Mouse (Mus musculus): Measurements from ENCODE around the gene Mthfr. TPM values are rescaled to one million over a fixed set of nuclear protein-coding genes. Genes with fewer than 3 reads are reported as not detected.

The Mthfr gene
- polyA plus RNA-seq, 1 experiment from 2014 or later: 14.6 TPM

- ATAC-seq (replicated peaks; ENCODE audit: low FRiP score, low read depth) (no peak), DNase-seq (ENCODE audit: low spot score) (no peak)
- no peak for TF ChIP-seq CTCF (IDR thresholded peaks at IDR 0.05; ENCODE audit: low read depth)
- Histone ChIP-seq H3K27ac (0 out of 2 replicates have a peak overlapping the region, but pooled peaks have one; percentile 13), H3K4me2 (ENCODE audit: low read length) (no peak overlapping the region), H3K9ac (ENCODE audit: low read depth, low read length) (no peak overlapping the region), H3K36me3 (ENCODE audit: insufficient read depth, low read length) (peaks cover 11% of the 10 kb centered on the region; the same call in 1 of the 2 replicates), H3K4me3 (replicated peaks; ENCODE audit: low read depth, low read length) (no peak overlapping the region), H3K27me3 (ENCODE audit: insufficient read depth, low read length) (no peaks in the 10 kb centered on the region), H3K9me3 (replicated peaks; ENCODE audit: low read length) (no peaks in the 10 kb centered on the region), H3K4me1 (replicated peaks; ENCODE audit: insufficient read depth, low read length) (peaks cover 25% of the 10 kb centered on the region)
- 48% methylated on average over 10 of the region's 10 CpGs for WGBS
Observed at GRCm38 (mm10) chr4:148085131-148085906, 46.4 kb downstream of the Mthfr start.

GRCm38 (mm10) chr4:148085907-148086305 lies 47.0 kb downstream of the Mthfr start:
- ATAC-seq (replicated peaks; ENCODE audit: low FRiP score, low read depth): no peak
- H3K4me2 ChIP-seq (ENCODE audit: low read length): no peak overlapping the region

GRCm38 (mm10) chr4:148087091-148087906 lies 48.4 kb downstream of the Mthfr start:
- Histone ChIP-seq H3K9me3 (replicated peaks; ENCODE audit: low read length) (no peaks in the 10 kb centered on the region), H3K27ac (peak overlapping the region; percentile 80), H3K4me2 (ENCODE audit: low read length) (peak overlapping the region; percentile 77), H3K4me1 (replicated peaks; ENCODE audit: insufficient read depth, low read length) (peaks cover 25% of the 10 kb centered on the region), H3K36me3 (ENCODE audit: insufficient read depth, low read length) (no peaks in the 10 kb centered on the region), H3K9ac (ENCODE audit: low read depth, low read length) (peak overlapping the region; percentile 85), H3K27me3 (ENCODE audit: insufficient read depth, low read length) (no peaks in the 10 kb centered on the region), H3K4me3 (replicated peaks; ENCODE audit: low read depth, low read length) (peak overlapping the region; percentile 80)
- ATAC-seq (replicated peaks; ENCODE audit: low FRiP score, low read depth): peak; percentile 55
- 3% methylated on average over 30 of the region's 30 CpGs for WGBS
- DNase-seq (ENCODE audit: low spot score): peak; percentile 68
- TF ChIP-seq CTCF (IDR thresholded peaks at IDR 0.05; ENCODE audit: low read depth): no peak

More at GRCm38 (mm10) chr4:148085907-148086305, 47.0 kb downstream of the Mthfr start:
- H3K4me1 ChIP-seq (replicated peaks; ENCODE audit: insufficient read depth, low read length): peaks cover 25% of the 10 kb centered on the region
- H3K27ac ChIP-seq: no peak overlapping the region
- WGBS: 74% methylated on average over 3 of the region's 3 CpGs
- DNase-seq (ENCODE audit: low spot score): no peak
- 0 out of 2 replicates have a peak, but pooled peaks cover 6% of the 10 kb centered on the region for H3K36me3 ChIP-seq (ENCODE audit: insufficient read depth, low read length)
- TF ChIP-seq CTCF (IDR thresholded peaks at IDR 0.05; ENCODE audit: low read depth): no peak
- no peak overlapping the region for H3K9ac ChIP-seq (ENCODE audit: low read depth, low read length)
- H3K4me3 ChIP-seq (replicated peaks; ENCODE audit: low read depth, low read length): no peak overlapping the region
- no peaks in the 10 kb centered on the region for H3K27me3 ChIP-seq (ENCODE audit: insufficient read depth, low read length)
- H3K9me3 ChIP-seq (replicated peaks; ENCODE audit: low read length): no peaks in the 10 kb centered on the region

- peak within 1 kb of the TSS; percentile 77 for H3K4me2 ChIP-seq (ENCODE audit: low read length)
- no peaks in the 10 kb centered on the region for H3K36me3 ChIP-seq (ENCODE audit: insufficient read depth, low read length)
- H3K9me3 ChIP-seq (replicated peaks; ENCODE audit: low read length): no peaks in the 10 kb centered on the region
- 7% methylated on average over 34 of the region's 34 CpGs for WGBS
- ATAC-seq (replicated peaks; ENCODE audit: low FRiP score, low read depth): peak; percentile 90
- peak within 1 kb of the TSS; percentile 85 for H3K9ac ChIP-seq (ENCODE audit: low read depth, low read length)
- no peak for TF ChIP-seq CTCF (IDR thresholded peaks at IDR 0.05; ENCODE audit: low read depth)
- H3K27ac ChIP-seq: peak within 1 kb of the TSS; percentile 80
- H3K4me3 ChIP-seq (replicated peaks; ENCODE audit: low read depth, low read length): peak within 1 kb of the TSS; percentile 80
- DNase-seq (ENCODE audit: low spot score): peak; percentile 97
- H3K27me3 ChIP-seq (ENCODE audit: insufficient read depth, low read length): no peaks in the 10 kb centered on the region
- H3K4me1 ChIP-seq (replicated peaks; ENCODE audit: insufficient read depth, low read length): peaks cover 21% of the 10 kb centered on the region
Observed at GRCm38 (mm10) chr4:148087907-148088527, 49.1 kb downstream of the Mthfr start, which contains the start of gene Agtrap. Gene Agtrap, minus strand, starts transcription at chr4:148088031.

- H3K4me1 ChIP-seq (replicated peaks; ENCODE audit: insufficient read depth, low read length): peaks cover 9% of the 10 kb centered on the region
- no peak for TF ChIP-seq CTCF (IDR thresholded peaks at IDR 0.05; ENCODE audit: low read depth)
- WGBS: 73% methylated on average over 4 of the region's 4 CpGs
- no peaks in the 10 kb centered on the region for H3K36me3 ChIP-seq (ENCODE audit: insufficient read depth, low read length)
- no peak overlapping the region for H3K4me3 ChIP-seq (replicated peaks; ENCODE audit: low read depth, low read length)
- H3K4me2 ChIP-seq (ENCODE audit: low read length): no peak overlapping the region
- no peak for ATAC-seq (replicated peaks; ENCODE audit: low FRiP score, low read depth)
- H3K9ac ChIP-seq (ENCODE audit: low read depth, low read length): no peak overlapping the region
- no peaks in the 10 kb centered on the region for H3K27me3 ChIP-seq (ENCODE audit: insufficient read depth, low read length)
- DNase-seq (ENCODE audit: low spot score): no peak
- no peaks in the 10 kb centered on the region for H3K9me3 ChIP-seq (replicated peaks; ENCODE audit: low read length)
- H3K27ac ChIP-seq: no peak overlapping the region
Observed at GRCm38 (mm10) chr4:148089166-148089565, 50.3 kb downstream of the Mthfr start.

- WGBS: 95% methylated on average over 1 of the region's 1 CpGs
- no peak overlapping the region for H3K27ac ChIP-seq
- no peaks in the 10 kb centered on the region for H3K27me3 ChIP-seq (ENCODE audit: insufficient read depth, low read length)
- peaks cover 7% of the 10 kb centered on the region for H3K4me1 ChIP-seq (replicated peaks; ENCODE audit: insufficient read depth, low read length)
- no peak overlapping the region for H3K4me2 ChIP-seq (ENCODE audit: low read length)
- no peaks in the 10 kb centered on the region for H3K36me3 ChIP-seq (ENCODE audit: insufficient read depth, low read length)
- no peak overlapping the region for H3K4me3 ChIP-seq (replicated peaks; ENCODE audit: low read depth, low read length)
- ATAC-seq (replicated peaks; ENCODE audit: low FRiP score, low read depth): no peak
- no peak for DNase-seq (ENCODE audit: low spot score)
- H3K9me3 ChIP-seq (replicated peaks; ENCODE audit: low read length): no peaks in the 10 kb centered on the region
- H3K9ac ChIP-seq (ENCODE audit: low read depth, low read length): no peak overlapping the region
- TF ChIP-seq CTCF (IDR thresholded peaks at IDR 0.05; ENCODE audit: low read depth): no peak
Observed at GRCm38 (mm10) chr4:148091181-148091580, 52.3 kb downstream of the Mthfr start.

Data from kidney, postnatal 0 days (tissue).